Mouse (Mus musculus) cerebellum, postnatal 4 days (tissue): ENCODE measurements at regions not wholly inside any gene's neighbourhood (a gene's known extent, or its start where the extent isn't known, plus 50 kb on each side); places are given as distances from the start of the nearest gene placed in this dataset.
"Not testable (repeated sequence)": the region's sequence is repeated elsewhere in the genome, so short reads cannot be mapped to it uniquely, and the experiment has no call there.

Source experiments
- DNase-seq, 2 experiments: peaks; one replicate each; pipeline ENCODE4 v3.0.0; 2022; ENCODE audit warnings: low spot score in 2 of 2, mixed read lengths in 1 of 2

- no peak for DNase-seq
Observed at GRCm38 (mm10) chr17:55186361-55186760, 258.8 kb upstream of the St6gal2 start.

DNA sequence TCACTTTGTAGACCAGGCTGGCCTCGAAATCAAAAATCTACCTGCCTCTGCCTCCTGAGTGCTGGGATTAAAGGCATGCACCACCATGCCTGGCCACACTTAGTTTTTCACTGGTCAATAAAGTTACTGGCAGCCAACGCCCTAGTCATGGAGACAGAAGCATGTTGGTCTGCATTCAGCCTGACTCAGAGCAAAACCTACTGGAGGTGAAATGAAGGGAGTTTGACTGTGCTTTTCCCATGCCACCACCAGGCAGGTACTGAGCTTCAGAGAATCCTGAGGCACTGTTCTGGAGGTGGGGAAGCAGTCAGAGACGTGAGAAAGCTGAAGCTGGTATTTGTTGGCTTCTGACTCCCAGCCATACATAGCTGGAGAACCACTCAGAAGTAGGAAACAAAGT, 258.4 kb upstream of the St6gal2 start:
- no peak for DNase-seq

DNA sequence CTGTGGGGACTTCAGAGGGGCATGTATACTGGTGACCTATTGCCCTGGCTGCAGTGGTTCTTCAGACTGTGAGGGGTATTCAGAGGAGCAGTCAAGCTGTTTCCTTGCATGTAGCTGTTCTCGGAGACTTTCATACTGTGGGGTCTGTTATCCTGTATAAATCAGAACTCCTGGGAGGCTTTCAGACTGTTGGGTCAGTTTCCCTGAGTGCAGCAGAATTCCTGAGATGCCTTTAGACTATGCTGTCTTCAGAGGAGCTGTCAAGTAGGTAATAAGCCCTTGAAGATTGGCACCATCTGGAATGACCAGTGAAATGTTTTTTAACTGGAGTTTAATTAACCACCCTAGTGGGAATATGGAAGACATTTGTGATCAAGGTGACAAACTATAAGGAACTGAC, 238.6 kb upstream of the St6gal2 start:
- DNase-seq = no peak

- DNase-seq = not testable (repeated sequence)
Observed at GRCm38 (mm10) chr17:55218176-55219099, 226.7 kb upstream of the St6gal2 start.

GRCm38 (mm10) chr17:55224058-55224457, 221.1 kb upstream of the St6gal2 start:
- DNase-seq = no peak

DNA sequence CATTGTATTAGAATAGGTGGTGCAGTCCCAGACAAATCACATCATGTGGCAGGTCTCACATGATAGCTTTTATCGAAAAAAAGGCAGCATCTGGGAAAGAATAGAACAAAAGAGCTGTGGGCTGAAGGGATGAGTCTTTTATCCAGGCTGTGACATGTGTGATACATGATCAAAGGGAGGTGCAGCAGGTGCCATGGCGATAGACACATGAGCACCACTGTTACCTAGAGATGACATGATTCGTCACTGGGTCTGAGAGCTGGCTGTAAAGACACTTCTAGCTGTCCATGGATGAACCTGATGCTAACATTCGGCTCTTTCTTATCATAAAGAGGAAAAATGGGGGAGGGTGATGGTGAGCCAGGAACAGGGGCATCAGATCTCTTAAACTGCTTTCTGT, 210.9 kb upstream of the St6gal2 start:
- no peak for DNase-seq

DNA sequence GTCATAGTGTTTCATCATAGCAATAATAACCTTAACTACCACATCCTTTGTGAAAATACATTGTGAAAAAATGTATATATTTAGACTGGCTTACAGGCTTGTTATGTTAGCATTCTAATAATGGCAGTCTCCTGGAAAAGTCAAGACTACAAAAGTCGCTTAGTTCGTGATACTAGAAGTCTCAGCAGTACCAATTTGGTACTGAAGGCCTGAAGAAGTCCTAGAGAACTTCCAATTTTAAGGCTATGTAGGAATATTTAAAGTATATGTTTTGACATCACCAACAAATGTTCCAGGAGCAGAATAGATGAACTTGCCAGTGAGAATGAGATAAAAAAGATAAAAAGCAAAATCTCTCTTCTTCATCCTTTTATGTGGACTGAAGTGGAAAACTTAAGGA, 182.5 kb upstream of the St6gal2 start:
- no peak for DNase-seq

DNA sequence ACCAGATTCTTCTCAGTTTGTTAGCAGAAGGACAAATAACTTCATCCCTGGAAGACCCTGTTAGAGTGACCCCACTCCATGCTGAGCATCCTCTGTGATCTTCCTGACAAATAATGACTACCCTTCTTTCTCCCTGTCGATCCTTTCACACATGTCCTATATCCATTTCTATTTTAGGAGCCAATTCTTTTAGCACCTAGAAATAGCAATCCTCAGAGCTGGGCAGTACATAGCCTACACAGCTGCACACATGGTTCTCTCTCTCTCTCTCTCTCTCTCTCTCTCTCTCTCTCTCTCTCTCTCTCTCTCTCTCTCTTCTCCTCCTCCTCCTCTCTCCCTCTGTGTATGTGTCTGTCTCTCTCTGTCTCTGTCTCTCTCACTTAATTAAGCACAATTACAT, 168.6 kb upstream of the St6gal2 start:
- DNase-seq = no peak

DNA sequence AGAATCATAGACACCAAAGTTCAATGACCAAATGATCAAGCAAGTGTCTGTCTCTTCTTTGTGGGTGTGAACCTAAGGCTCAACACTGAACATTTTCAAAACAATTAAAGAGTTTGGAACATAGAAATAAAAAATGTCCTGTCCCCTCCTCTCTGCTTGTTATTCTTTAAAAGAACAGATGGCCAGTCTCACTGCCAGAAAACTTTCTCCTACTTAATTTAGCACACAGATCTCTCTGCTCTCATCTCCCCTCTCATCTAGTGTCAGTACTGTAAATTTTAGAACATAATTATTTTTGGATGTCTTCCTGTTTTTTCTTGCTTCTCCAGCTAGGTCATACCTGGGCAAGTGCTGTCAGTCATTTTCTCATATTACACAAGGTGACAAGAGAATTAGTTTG, 163.9 kb upstream of the St6gal2 start:
- DNase-seq = no peak

DNA sequence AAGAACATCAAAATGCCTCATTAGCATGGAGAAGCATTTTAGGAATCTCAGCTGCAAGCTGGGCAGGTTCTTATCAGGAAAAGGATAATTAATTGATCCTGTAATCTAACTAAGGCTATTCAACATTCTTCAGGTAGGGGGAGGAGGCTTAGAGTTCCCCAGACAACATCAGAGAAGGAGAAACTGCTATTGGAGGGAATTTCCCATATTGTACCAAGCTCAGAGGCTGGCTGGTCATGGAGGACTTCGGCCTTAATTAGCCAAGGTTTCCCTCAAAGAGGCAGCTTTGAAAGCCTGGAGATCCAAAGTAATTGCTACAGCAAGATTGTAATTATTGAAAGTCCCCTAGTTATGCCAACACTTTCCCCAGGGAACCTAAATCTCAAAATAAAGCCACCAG, 156.6 kb upstream of the St6gal2 start:
- no peak for DNase-seq

DNA sequence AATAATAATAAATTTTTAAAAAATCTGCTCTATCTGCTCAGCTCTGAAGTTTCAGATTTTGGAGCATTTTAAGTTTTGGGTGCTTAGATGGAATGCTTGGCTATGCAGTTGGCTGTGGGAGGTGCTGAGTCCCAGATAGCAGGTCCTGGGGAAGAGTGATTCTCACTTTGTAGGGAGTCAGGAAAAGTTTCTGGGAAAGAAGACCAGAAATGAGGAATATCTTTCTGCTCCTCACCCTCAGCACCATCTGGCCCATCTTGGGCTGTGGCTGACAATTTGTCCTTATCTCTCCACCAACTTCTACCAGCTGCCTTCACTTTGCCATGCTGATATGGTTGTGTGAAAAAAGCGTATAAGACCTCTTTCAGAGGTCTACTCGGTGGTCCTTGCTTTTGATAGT, 152.5 kb upstream of the St6gal2 start:
- no peak for DNase-seq

DNA sequence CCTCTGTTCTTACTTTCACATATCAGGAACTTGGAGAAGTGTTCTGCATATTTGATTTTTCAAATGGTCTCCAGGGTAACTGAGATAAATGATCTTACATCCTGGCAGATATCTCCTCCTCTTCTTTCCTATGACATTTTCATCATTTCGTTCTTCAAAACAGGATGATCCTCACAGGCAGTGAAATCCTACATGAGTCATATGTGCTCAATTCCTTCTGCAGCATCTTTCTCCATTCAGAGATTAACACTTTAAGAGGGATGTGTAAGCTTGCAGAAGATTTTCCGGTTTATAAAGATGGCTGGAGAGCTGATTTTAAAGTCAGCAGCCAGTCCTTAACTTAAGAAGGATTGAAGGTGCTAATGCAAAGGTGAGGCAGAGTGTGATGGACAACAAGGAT, 148.5 kb upstream of the St6gal2 start:
- DNase-seq = no peak

- no peak for DNase-seq
Observed at GRCm38 (mm10) chr17:55298852-55299251, 146.3 kb upstream of the St6gal2 start.

DNA sequence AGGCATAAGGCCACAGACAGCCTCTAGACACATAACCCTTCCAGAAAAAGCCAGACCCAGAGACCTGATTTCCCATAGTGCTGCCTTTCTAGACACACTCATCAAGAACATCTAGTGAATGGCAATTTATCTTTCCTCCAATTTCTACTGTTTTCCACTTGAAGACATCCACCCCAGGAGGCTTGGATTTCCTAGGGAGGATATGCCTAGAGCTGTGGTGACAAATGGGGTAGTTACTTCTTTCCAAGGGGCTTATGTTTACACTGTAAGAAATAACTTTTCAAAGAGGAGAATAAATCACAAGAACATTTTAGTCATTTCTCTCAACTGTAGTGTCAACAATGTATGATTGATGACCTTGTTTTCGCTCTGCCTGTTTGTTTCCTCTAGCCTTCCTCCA, 124.2 kb upstream of the St6gal2 start:
- DNase-seq = no peak

DNA sequence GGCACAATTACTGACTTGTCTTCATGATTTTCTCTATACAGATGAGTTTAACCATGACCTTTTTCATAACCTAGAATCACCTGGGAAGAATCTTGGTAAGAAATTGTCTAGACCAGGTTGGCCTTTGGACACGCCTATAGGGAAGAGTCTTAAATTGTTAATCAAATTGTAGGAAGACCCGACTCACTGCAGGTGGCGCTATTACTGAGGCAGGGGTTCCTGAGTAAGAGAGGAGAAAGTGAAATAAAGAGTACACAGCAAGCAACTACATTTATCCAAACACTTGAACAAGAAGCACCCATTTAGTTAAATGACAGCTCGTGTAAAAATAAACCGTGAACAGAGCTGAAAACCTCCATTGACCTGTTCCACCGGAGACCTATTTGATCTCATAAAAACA, 85.9 kb upstream of the St6gal2 start:
- DNase-seq = no peak

- DNase-seq = no peak
Observed at GRCm38 (mm10) chr17:55367064-55367463, 78.1 kb upstream of the St6gal2 start.

GRCm38 (mm10) chr17:55367464-55368207, 77.5 kb upstream of the St6gal2 start:
- DNase-seq = peak in 1 of 2 experiments; percentile 2
